Mouse (Mus musculus) ES-Bruce4 (cell line): Measurements from ENCODE around the gene Olfr1386. TPM values are rescaled to one million over a fixed set of nuclear protein-coding genes. Genes with fewer than 3 reads are reported as not detected.
"Not testable (repeated sequence)": the region's sequence is repeated elsewhere in the genome, so short reads cannot be mapped to it uniquely, and the experiment has no call there.

Experiments
- H3K27ac ChIP-seq: 2 replicates; pipeline ENCODE4 v1.5.1; 2012; ENCODE audit warnings: low read length, inconsistent platforms; ENCODE audit not compliant: insufficient read depth
- H3K27me3 ChIP-seq: 2 replicates; pipeline ENCODE4 v1.6.1; 2012; ENCODE audit warnings: mild to moderate bottlenecking, low read length, inconsistent platforms; ENCODE audit not compliant: control insufficient read depth, poor library complexity, insufficient read depth, severe bottlenecking
- H3K36me3 ChIP-seq: 2 replicates; pipeline ENCODE4 v1.6.1; 2012; ENCODE audit warnings: inconsistent platforms, mild to moderate bottlenecking, low read length, moderate library complexity; ENCODE audit not compliant: control insufficient read depth, poor library complexity, insufficient read depth, severe bottlenecking
- H3K4me1 ChIP-seq: one replicate; pipeline ENCODE4 v1.8.1; 2011; ENCODE audit warnings: low read length; ENCODE audit not compliant: control insufficient read depth, insufficient read depth
- H3K4me3 ChIP-seq: 2 replicates; pipeline ENCODE4 v1.5.1; 2011; ENCODE audit warnings: low read depth, mild to moderate bottlenecking, low read length
- H3K9ac ChIP-seq: 2 replicates; pipeline ENCODE4 v1.6.1; 2012; ENCODE audit warnings: low read depth, mild to moderate bottlenecking, inconsistent platforms; ENCODE audit not compliant: poor library complexity, severe bottlenecking
- H3K9me3 ChIP-seq: replicated peaks from 2 replicates; pipeline ENCODE4 v1.6.1; 2012; ENCODE audit warnings: mild to moderate bottlenecking, low read length, inconsistent platforms; ENCODE audit not compliant: control insufficient read depth, poor library complexity, insufficient read depth, severe bottlenecking
- CTCF ChIP-seq: IDR thresholded peaks from one replicate; pipeline ENCODE4 v1.8.1; 2011; ENCODE audit warnings: low read depth, low read length
- EP300 ChIP-seq: IDR thresholded peaks from 2 replicates; pipeline ENCODE4 v1.6.1; 2011; ENCODE audit warnings: low read depth, low read length; ENCODE audit not compliant: insufficient read depth
- POLR2A ChIP-seq: IDR thresholded peaks from one replicate; pipeline ENCODE4 v1.8.1; 2011; ENCODE audit warnings: low read length; ENCODE audit not compliant: insufficient read depth
- polyA plus RNA-seq: library from polyadenylated mRNA; stranded (reverse); fragments of >200 nt; gene quantifications from 2 replicates; pipeline ENCODE4 v1.2.4, GENCODE M21; 2011; ENCODE audit warnings: low read depth; ENCODE audit not compliant: missing spikeins, insufficient read depth, insufficient read length

Olfr1386 gene
- polyA plus RNA-seq: not detected in 2 replicates

GRCm38 (mm10) chr11:49464746-49465145 lies at the start of gene Olfr1386:
Gene Olfr1386 (plus strand): TSS chr11:49465046.
- H3K27ac ChIP-seq, H3K9me3 ChIP-seq, H3K27me3 ChIP-seq, H3K4me3 ChIP-seq, H3K36me3 ChIP-seq, H3K4me1 ChIP-seq, H3K9ac ChIP-seq: not testable (repeated sequence)

GRCm38 (mm10) chr11:49422767-49423166 lies 42.1 kb upstream of the Olfr1386 start, which contains the start of gene Olfr1389:
Gene Olfr1389 (plus strand): TSS chr11:49423067.
- Histone ChIP-seq H3K9ac (no peak within 1 kb of the TSS), H3K4me3 (no peak within 1 kb of the TSS), H3K4me1 (no peaks in the 10 kb centered on the region), H3K27me3 (no peaks in the 10 kb centered on the region), H3K27ac (no peak within 1 kb of the TSS), H3K9me3 (no peaks in the 10 kb centered on the region), H3K36me3 (no peaks in the 10 kb centered on the region)
- no peak for TF ChIP-seq EP300
- TF ChIP-seq POLR2A: no peak
- TF ChIP-seq CTCF: no peak

- H3K9me3 ChIP-seq: no peaks in the 10 kb centered on the region
- H3K4me1 ChIP-seq: no peaks in the 10 kb centered on the region
- TF ChIP-seq POLR2A: no peak
- TF ChIP-seq CTCF: no peak
- TF ChIP-seq EP300: no peak
- no peaks in the 10 kb centered on the region for H3K27me3 ChIP-seq
- H3K27ac ChIP-seq: no peak overlapping the region
- no peak overlapping the region for H3K9ac ChIP-seq
- no peak overlapping the region for H3K4me3 ChIP-seq
- no peaks in the 10 kb centered on the region for H3K36me3 ChIP-seq
Measured at GRCm38 (mm10) chr11:49425257-49425927, 39.5 kb upstream of the Olfr1386 start.

DNA sequence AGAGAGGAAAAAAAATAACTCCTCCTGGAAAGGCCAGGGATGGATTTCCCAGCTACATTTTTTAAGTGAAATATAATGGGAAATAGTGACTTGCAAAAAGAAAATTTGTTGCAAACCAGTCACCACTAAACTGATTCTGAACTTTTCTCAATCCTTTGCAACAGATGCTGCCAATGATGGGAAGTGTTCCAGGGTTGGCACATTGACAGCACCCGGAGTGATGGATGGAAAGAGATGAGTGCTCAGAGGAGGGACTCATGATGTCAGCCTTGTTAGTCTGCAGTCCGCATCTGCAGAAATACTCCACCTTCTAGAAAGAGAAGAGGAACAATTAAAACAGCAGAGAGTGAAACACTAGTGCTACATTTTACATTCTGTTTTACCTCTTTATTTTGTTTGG lies 35.2 kb upstream of the Olfr1386 start:
- Histone ChIP-seq H3K27ac (no peak overlapping the region), H3K9ac (no peak overlapping the region), H3K4me1 (no peaks in the 10 kb centered on the region), H3K36me3 (no peaks in the 10 kb centered on the region), H3K27me3 (no peaks in the 10 kb centered on the region), H3K4me3 (no peak overlapping the region), H3K9me3 (no peaks in the 10 kb centered on the region)
- no peak for TF ChIP-seq POLR2A
- TF ChIP-seq CTCF: no peak
- no peak for TF ChIP-seq EP300

DNA sequence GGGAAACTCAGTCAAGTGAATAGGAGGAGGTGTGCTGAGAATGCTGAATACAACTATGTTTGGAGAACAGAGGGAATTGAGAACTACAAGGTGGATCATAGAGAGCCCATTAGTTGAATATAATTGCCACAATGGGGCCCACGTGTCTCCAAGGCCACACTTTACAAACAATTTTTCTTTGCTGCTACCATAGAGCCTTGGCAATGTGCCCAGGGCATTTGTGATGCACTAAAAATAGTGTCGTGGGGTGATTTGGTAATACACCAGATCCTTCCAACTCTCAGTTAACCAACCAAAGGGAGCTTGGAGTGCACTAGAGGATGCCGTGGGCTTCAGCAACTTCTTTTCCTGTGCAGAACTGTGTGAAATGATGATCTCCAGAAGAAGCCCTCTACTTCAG lies 28.4 kb upstream of the Olfr1386 start, which contains the start of gene Olfr1388:
Gene Olfr1388 (plus strand): TSS at position 214 of the 400 bp plus-strand sequence.
- no peaks in the 10 kb centered on the region for H3K9me3 ChIP-seq
- H3K36me3 ChIP-seq: no peaks in the 10 kb centered on the region
- no peak for TF ChIP-seq CTCF
- no peak for TF ChIP-seq EP300
- TF ChIP-seq POLR2A: no peak
- no peaks in the 10 kb centered on the region for H3K4me1 ChIP-seq
- no peak within 1 kb of the TSS for H3K4me3 ChIP-seq
- no peak within 1 kb of the TSS for H3K27ac ChIP-seq
- no peak within 1 kb of the TSS for H3K9ac ChIP-seq
- no peaks in the 10 kb centered on the region for H3K27me3 ChIP-seq

DNA sequence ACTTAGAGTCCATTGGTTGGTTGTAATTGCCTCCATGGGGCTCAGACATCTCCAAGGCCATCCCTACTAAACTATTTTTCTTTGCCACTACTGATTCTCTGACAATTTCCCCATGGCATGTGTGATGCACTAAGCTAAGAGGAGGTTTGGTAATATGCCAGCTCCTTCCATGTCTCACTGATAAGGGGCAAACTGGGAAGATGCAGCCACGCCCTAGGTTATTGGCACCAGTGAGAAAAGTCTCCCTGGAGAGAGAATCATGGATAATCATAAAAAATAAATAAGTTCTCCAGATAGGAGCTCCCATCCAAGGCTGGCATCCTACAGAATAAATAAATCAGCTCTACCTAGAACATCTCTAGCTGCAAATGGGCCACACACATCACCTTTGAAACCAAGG lies 9.8 kb upstream of the Olfr1386 start, which contains the start of gene Olfr1387:
Gene Olfr1387 (plus strand): TSS at position 301 of the 400 bp plus-strand sequence.
- H3K36me3 ChIP-seq: no peaks in the 10 kb centered on the region
- no peak within 1 kb of the TSS for H3K9ac ChIP-seq
- no peaks in the 10 kb centered on the region for H3K4me1 ChIP-seq
- no peaks in the 10 kb centered on the region for H3K27me3 ChIP-seq
- no peak for TF ChIP-seq POLR2A
- TF ChIP-seq CTCF: no peak
- TF ChIP-seq EP300: no peak
- H3K27ac ChIP-seq: no peak within 1 kb of the TSS
- H3K4me3 ChIP-seq: no peak within 1 kb of the TSS
- H3K9me3 ChIP-seq: peaks cover 8% of the 10 kb centered on the region
